Mouse (Mus musculus) kidney, adult 9 months (tissue): ENCODE measurements around the gene Angptl8.
"Not testable (repeated sequence)": the region's sequence is repeated elsewhere in the genome, so short reads cannot be mapped to it uniquely, and the experiment has no call there.

Experiments used
- DNase-seq: peaks from one replicate; pipeline ENCODE4 v3.0.0; 2022

Gene Angptl8

DNA sequence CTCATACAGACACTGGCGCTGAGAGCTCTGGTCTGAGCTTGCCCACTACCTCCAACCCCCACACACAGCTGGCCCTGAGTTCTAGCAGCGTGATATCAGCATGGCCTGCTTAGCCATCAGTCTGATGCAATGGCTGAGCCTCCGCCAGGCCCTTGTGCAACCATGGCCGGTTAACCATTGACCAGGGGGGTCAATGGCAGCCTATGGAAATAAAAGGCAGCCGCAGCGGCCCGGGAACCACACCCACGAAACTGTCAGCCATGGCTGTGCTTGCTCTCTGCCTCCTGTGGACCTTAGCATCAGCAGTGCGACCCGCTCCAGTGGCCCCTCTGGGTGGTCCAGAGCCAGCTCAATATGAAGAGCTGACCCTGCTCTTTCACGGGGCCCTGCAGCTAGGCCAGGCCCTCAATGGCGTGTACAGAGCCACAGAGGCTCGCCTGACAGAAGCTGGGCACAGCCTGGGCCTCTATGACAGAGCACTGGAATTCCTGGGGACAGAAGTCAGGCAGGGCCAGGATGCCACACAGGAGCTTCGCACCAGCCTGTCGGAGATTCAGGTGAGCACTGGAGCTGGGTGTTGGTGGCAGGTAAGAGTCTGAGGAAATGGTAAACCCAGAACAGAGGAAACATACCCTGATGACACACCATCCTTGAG lies at the start of gene Angptl8:
Gene Angptl8 (plus strand): TSS at position 253 of the 655 bp plus-strand sequence.
- DNase-seq = peak; percentile 75

DNA sequence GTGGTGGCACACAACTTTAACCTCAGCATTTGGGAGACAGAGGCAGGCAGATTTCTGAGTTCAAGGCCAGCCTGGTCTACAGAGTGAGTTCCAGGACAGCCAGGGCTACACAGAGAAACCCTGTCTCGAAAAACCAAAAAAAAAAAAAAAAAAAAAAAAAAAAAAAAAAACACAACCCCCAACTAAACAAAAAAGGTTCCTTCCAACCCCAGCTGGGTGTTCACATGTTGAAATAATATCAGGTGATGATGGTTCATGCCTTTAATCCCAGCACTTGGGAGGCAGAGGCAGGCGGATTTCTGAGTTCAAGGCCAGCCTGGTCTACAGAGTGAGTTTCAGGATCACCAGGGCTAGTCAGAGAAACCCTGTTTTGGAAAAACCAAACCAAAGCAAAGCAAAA lies 49.0 kb upstream of the Angptl8 start:
- DNase-seq = not testable (repeated sequence)

DNA sequence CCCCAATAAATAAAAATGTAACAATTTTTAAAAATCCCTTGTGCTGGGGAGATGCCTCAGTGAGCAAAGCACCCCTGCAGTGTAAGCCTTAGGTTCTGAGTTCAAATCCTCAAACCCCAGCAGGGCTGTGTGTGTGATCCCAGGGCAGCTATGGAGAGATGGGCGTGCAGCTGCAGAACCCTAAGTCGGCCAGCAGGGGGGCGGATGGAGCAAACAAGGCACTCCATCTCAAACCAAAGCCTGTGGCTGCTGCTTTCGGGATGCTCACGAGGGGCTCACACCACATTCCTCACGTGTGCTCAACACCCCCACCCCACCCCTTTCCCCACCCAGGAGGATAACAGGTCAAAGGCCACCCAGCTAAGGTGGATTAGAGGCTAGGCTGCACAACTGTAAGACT lies 48.4 kb upstream of the Angptl8 start:
- DNase-seq = peak; percentile 60

DNA sequence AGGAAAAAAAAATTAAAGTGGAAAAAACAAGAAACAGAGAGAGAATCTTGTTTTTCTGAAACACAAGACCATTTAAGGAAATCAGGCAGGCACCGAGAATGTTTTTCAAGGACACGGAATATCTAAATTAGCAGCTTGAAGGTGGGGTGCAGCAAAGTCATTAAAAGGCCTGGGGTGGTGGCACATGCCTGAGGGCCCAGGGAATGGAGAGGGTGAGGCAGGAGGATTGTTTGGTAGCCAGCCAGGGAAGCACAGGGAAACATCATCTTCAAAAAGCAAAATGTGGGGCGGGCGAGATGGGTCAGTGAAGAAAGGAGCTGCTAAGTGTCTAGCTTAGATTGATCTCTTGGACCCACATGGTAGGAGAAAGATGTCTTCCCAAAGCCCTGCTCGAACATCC lies 47.7 kb upstream of the Angptl8 start:
- no peak for DNase-seq

DNA sequence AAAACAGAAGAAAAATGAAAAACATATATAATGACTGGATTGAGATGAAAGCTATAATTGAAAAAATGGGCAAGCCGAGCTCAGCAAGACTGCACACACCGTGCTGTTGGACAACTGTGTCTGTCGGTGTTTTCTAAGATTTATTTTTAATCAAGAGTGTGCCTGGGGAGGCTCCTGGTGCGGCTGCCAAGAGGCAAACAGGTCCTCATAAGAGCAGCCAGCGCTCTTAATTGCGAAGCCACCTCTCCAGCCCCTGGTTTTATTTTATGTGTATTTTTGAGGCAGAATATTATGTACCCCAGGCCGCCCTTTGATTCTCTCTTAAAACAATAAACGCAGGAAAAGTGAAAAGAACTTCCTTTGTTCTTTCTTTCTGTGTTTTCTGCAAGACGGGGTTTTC lies 47.1 kb upstream of the Angptl8 start:
- DNase-seq = no peak

DNA sequence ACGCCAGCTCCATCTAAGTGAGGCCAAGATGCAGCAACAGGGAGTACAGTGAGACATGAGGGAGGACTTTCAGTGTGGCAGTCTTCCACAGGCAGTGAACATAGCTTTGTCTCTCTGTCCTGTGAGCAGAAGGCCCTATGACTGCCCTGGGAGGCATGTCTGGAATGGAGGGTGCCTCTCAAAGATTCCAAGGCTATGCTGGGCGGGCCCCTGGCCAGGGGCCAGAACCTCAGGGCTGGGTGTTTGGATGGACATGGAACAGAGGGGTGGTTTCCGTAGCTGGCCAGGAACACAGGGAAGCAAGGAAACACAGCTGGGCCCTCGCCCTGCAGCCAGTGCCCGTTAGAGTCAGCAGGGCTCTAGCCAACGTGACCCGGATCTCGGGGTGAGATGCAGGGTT lies 43.4 kb upstream of the Angptl8 start:
- peak; percentile 47 for DNase-seq

DNA sequence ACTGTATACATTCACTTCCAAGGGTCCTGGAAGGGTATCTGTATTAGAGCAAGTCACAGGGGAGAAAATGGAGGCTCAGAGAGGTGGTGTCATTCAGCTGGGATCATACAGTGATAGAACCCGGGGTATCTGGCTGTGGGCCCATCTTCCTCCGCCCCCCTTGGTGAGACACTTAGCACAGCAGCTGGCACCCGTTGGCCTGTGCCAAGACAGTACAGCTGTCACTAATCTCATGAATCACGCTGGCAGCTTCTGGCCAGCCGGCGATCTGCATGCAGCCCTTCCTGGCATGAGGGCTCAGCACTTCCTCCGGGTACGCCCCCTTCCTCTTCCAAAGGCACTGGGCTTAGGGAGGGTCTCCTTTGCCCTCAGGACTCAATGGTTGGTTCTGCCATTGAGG lies 42.7 kb upstream of the Angptl8 start:
- peak; percentile 31 for DNase-seq

DNA sequence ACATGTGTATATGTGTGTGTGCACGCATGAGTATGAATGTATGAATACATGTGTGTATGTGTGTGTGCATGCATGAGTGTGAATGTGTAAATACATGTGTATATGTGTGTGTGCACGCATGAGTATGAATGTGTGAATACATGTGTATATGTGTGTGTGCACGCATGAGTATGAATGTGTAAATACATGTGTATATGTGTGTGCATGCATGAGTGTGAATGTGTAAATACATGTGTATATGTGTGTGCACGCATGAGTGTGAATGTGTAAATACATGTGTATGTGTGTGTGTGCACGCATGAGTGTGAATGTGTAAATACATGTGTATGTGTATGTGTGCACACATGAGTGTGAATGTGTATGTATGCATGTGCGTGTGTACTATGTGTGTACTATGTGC lies 41.8 kb upstream of the Angptl8 start:
- DNase-seq = not testable (repeated sequence)

DNA sequence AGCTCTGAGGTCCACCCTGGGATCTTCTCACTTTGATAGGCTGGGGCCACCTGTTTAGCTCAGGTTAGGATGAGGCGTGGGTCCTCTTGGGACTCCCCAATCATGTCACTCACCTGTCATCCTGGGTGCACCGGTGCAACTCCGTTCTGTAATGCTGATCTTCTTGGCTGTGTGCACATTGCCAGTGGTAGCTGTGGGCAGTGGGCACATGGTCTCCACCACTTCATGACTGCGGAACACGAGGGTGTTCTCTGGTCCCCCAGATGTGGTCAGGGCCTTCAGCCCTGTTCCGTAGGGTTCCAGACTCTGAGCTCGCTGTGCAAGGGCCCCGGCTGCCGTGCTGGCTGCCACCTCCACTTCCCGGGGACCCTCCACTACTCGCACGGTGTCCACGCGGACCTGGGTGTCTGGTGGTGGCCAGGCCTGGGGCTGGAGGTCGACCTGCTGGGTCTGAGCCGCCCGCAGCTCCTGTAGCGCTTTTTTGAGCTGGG lies 40.9 kb upstream of the Angptl8 start:
- no peak for DNase-seq

DNA sequence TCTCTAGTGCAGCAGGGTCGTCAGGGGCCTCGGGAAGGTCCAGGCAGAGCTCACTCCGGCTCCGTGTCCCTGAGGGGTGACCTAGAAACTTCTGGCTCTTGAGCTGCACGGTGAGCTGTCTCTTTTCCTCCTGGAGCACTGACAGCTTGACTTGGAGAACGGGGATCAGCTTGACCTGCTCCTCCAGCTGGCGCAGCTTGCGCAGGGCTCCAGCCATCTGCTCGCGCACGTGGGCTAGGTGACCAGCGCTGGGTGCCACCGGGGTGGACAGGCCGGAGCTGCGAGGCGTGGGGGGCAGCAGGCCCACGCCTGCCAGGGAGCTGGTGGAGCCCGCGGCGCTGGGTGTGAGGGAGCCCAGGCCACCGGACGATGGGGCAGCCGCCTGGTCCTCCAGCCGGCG lies 40.4 kb upstream of the Angptl8 start:
- no peak for DNase-seq

DNA sequence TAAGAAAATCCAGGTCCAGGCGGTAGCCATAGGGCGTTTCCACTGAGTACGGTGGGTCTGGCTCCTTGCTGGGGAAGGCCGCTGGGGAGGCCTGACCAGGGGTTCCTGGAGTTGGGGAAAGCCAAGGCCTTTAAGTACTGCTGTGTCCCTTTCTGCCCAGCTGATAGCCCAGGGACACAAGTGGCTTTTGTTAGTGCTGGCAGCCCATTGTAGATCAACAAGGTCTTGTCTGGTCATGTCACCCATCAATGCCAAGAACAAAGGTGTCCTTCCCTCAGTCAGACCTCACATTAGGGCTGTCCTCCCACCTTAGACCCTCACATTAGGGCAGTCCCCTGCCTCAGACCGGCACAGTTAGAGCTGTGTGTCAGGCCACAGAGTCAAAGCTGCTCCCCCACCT lies 39.7 kb upstream of the Angptl8 start:
- DNase-seq = no peak

DNA sequence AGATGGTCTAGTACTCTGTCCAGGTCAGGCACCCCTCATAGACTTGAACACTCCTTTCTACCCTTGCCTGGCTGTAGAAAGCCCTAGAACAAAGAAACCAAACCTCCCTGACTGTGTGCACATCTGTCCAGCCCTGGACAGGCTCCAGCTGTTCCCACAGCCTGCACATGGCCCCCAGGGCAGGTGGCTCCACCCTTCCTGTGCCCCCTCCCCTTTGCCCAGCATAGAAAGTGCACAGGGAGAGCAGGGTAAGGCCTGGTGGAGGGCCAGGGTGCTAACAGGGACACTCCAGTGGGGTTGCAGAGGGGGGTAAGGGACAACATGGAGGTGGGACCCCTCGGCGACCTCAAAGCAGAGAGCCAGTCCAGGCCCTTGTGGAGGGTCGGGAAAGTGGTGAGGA lies 39.1 kb upstream of the Angptl8 start:
- DNase-seq = no peak

DNA sequence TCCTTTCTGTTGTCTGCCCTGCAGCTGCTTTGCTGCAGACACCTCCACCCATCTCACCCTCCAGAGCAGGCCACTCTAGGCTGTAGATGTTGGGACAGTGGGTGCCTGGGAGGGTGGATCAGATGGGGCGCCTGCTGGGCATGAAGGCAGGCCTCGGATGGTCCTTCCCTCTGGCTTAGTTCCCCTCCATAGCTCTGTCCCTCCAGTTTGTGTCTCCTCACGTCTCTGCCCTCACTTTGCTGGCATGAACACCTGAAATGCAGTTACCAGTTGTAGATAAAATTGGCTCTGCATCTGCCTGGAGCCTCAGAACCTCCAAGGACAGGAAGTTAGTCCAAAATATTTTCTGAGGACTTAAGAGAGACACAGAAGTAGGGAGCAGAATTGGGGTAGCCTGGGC lies 38.4 kb upstream of the Angptl8 start:
- no peak for DNase-seq

DNA sequence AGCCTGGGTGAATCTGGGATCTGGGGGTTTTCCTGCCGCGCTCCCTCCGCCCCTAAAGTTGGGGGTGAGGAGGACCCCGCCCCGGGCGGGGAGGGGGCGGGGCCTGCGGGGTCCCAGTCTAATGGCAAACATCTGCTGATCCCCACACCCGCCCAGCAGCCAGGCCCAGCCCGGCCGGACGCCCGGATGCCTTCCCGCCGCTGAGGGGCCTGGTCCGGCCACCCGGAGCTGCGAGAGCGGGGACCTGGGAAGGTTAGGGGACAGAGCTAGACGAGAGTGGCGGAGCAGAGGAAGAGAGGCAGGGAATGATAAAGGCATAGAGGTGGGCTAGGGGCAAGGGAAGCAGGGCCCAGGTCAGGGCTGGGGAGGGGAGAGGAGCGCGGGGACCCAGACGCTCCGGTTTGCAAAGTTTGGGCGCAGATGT lies 37.4 kb upstream of the Angptl8 start:
- peak; percentile 52 for DNase-seq

DNA sequence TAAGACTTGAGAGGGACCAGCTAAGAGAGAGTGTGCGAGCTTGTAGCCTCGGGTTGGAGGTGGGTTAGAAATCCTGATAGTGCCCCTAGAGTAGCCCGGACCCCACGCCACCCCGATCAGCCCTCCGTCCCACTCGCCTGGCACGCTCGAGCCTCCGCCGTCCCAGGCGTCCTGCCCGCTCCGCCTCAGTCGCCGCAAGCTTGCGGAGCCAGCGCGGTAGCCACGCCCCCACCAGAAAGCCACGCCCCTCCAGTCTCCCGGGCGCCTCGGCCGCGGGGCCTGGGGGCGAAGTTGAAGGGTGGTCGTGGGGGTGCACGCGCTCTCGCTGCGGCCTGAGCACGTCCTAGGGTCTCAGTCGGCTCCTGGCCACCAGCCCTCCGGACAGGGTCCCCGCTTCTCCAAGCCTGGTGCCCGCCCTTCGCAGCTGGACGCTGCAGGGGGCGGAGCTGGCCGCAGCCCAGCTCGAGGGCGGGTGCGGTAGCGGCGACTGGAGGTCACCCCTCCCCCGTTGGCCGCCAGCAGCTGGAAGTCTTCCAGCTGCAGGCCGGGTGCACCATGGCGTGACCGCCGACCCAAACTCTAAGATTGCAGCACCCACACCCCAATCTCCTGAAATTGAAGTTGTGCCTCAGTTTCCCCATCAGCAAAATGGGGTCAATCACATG lies 36.8 kb upstream of the Angptl8 start, which contains the start of gene Kank2:
Gene Kank2 (minus strand): TSS at position 400 of the 665 bp plus-strand sequence.
- peak; percentile 86 for DNase-seq

DNA sequence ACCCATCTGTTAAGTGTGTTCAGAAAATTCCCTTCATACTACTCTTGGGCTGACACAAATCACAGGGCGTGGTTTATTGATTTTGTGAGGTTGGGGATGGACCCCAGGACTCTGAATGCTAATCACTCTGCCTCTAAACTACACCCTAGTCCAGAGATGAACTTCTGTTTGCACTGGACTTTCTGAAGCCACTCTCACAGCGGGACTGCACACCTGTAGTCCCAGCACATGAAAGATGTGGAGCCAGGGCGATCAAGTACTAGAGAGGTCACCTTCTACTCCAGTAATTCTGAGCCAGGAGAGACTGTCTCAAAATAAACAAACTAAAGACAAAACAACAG lies 36.3 kb upstream of the Angptl8 start:
- DNase-seq = no peak

DNA sequence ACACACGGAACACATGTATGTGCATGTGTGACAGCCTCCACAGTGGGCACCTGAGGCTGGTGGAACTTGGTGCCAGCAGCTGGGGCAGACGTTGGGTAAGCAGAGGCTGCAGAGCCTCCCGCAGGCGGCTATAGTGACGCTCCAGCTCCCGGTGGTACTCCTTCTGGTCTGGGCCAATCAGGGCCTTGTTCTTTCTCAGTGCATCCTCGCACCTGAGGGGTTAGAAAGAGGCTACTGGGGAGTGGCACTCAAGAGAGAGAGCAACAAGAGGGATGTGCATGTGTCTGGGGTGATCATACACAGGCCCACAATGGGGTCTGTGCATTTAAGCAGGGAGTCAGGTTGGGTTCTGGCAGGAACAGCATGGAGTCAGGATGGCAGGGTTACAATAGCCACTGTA lies 34.2 kb upstream of the Angptl8 start:
- DNase-seq = no peak

DNA sequence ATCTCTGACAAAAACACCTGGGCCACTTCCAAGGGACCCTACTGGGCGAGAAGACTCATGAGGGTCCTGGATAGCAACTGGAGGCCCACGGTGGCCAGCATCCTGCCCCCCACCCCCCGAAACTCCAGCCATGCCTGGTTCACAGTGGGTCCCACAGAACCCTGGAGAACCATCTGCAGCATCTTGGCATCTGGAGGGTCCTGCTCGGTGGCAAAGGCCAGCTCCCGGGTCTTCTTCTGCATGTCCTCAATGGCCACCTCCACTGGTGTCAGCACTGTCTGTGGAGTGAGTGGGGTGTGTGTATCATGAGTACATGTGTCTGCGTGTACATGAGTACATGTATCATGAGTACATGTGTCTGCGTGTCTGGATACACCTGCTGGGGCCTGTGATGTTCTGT lies 33.7 kb upstream of the Angptl8 start:
- DNase-seq = no peak

DNA sequence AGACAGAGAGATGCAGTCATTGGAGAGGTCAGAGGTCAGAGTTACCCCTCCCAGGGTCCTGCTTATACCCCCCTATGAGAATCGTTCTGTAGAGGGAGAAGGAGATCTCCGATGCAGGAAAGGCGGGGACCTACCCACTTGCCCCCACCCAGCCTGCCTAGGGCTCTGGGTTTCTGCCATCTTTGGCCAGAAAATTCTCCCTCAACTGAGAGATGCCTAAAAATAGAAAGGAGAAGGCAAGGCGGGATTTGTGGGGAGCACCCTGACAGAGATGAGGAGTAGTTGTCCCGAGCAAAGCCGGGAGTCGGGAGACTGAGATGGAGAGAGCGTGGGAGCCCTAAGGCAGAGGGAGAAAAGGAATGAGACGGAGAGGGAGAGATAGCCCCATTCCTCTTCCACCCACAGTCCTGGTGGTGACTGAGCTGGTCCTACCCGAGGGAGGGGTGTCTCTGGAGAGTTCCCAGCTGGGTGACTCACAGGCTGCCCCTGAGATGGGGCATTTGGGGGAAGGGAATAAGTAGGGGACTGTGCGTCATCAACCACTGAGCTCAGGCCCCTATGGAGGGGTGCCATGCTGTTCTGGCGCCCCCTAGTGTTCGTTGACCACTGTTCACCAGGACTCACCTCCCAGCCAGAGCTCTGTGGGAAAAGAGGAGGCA lies 31.2 kb upstream of the Angptl8 start:
- peak; percentile 72 for DNase-seq

DNA sequence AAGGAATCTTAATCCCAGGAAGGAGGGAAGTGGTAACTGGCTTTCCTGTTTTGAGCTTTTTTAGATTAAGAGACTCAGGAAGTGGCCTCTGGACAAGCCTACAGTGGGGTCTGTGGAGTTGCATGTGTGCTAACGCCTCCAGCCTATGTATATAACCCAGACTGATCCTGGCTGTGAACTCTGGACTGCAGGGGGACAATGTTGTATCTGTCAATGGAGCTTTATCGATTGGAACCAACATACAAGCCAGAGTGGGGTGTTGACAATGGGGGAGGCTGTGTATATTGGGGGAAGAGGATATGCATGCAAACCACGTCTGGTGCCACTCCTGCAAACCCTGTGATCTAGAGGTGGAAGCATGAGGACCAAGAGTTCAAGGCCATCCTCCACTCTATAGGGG lies 28.9 kb upstream of the Angptl8 start:
- no peak for DNase-seq

DNA sequence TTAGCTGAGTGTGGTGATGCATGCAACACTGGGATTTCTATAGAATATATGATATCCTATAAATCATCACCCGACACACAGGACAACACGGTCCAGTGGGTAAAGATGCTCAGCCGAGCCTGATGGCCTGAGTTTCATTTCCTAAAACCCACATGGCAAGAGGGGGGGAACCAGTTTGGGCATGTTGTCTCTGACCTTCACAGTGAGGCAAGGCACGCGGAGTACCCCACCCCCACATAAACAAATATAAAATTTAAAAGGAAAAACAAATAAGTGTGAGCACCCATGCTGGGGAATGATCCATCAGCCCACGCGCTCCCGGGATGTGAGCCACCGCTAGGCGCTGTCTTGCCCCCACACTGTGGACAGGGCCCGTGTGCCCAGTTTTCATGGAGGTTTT lies 28.3 kb upstream of the Angptl8 start:
- DNase-seq = no peak

DNA sequence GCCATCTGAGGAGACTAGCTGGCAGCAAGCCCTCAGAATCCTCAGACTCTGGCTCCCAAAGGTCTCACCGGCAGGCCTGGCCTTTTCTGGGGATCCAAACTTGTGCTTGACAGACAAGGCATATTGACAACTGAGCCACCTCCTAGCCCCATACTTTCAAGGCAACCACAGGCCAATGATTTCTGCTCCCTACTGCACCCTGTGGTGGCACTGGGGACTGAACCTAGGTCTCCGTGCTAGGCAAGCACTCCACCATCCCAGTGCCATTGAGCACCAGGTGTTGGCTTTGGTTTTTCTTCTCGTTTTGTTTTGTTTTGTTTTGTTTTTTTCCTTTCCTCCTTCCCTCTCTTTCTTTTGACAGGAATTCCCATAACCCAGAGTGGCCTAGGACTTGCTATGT lies 26.7 kb upstream of the Angptl8 start:
- no peak for DNase-seq

DNA sequence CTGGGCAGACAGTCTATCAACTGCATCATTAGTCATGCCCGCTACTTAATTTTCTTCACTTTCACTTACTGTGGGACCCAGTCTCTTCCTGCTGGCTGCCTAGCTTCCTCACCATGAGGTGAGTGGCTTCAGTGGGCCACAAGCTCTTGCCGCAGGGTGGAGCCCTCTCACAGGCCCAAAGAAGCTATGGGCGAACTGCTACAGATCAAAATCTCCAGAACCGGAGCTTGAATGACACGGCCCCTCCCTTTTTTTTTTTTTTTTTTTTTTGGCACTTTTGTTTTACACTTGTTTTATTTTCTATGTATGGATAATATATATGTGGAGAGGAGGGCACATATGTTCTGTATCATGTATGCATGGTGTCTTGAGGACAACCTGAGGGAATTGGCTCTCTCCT lies 24.1 kb upstream of the Angptl8 start:
- DNase-seq = no peak

DNA sequence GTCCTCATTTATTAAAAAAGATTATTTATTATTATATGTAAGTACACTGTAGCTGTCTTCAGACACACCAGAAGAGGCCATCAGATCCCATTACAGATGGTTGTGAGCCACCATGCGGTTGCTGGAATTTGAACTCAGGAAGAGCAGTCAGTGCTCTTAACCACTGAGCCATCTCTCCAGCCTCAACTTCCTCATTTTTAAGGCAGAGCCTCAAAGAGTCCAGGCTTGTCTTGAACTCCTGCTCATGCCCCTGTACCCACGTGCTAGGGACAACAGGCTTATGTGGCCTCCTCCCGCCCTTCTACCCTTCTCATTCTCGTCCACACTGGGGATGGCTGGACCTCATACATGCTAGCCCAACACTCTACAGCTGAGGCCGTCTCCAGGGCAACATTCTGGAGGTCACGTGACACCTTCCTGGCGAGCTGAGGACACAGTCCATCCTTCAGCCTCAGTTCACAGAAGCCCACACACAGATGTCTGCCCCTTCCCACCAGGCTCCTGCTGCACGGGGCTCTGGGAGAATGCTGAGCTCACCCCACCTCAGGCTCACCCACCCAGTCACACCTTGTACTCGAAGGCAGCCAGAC lies 18.5 kb upstream of the Angptl8 start:
- DNase-seq = no peak
